Mouse (Mus musculus) CD4-positive, CD25-positive, alpha-beta regulatory T cell, adult 4 months (primary cell): ENCODE measurements around the gene Arf6. TPM values are rescaled to one million over a fixed set of nuclear protein-coding genes. Genes with fewer than 3 reads are reported as not detected.
"Not testable (repeated sequence)": the region's sequence is repeated elsewhere in the genome, so short reads cannot be mapped to it uniquely, and the experiment has no call there.

Experiments
- ATAC-seq: one replicate; pipeline ENCODE4 v1.8.0; 2017
- polyA plus RNA-seq, 2 experiments: library from polyadenylated mRNA; unstranded; fragments of 100-300 nt; shearing (Covaris generic); gene quantifications; one replicate each; pipeline ENCODE4 v1.2.1; 2017

Gene Arf6
- polyA plus RNA-seq, 2 experiments from 2014 or later, result 27.8 to 79.0 TPM

- ATAC-seq, result no peak
Observed at GRCm38 (mm10) chr12:69373850-69374766, 2.2 kb downstream of the Arf6 start.

DNA sequence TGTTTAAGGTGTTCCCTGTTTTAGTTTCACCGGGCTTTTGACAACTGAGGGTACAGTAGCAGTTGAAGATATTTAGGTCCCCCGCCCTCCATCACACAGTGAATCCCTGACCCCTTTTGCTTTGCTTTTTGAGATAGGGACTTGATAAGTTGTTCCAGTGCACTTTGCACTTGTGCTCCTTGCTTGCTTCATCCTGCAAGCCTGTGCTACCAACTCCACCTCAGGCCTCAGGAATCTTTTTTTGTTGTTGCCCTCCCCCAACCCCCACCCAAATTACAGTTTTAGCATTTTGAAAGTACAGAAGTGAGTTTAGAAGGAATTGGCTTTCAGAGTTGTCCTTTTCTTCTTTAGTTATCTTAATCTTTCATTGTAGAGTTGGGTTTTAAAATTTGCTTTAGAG lies 4.2 kb downstream of the Arf6 start:
- no peak for ATAC-seq

GRCm38 (mm10) chr12:69377188-69377587 lies 5.2 kb downstream of the Arf6 start:
- ATAC-seq, result no peak

DNA sequence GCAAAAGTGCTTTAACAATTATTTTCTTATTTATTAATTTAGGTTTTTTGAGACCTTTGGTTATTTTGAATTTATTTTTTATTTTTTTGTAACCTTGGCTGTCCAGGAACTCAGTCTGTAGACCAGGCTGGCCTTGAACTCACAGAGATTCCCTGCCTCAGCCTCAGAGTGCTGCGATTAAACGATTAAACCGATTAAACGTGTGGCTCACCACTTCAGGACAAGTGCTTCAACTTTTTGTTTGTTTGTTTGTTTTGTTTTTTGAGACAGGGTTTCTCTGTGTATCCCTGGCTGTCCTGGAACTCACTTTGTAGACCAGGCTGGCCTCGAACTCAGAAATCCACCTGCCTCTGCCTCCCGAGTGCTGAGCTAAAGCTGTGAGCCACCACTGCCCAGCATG lies 5.7 kb downstream of the Arf6 start:
- not testable (repeated sequence) for ATAC-seq

DNA sequence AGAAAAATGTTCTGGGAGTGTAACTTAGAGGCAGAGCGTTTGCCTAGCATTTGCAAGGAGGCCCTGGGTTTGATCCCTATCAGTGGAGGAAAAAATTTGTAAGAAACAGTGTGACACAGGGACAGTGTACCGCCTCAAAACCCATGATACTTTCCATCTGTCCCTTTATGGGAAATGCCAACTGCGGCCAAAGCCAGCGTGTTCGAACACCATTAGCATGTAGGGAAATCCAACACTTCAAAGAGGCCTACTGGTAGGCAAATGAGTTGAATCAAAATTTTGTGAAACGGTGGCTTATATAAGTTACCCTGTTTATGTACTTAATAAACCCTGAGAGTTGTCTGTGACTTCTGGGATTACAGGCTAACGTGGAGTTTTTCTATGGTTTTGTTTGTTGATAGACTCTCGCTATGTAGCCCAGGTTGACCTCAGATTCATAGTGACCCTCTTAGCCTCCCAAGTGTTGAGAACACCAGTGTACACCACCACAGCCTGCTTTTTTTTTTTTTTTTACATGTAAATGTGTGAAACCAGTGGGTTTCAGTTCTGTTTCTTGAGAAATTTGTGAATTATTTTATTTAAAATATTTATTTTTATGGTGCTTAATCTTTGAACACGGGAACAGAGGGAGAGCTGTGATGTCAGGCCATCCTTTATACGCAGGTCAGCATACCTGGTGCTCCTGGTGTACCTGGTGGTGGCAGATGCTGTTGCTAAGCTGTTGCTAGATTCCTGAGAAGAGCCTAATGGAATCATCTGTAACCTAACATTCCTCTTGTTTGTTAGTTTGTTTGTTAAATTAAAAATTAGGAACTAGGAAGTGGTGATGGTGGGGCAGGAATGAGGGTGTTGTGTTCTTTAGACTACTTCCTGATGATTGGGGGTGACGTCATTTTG lies 6.9 kb downstream of the Arf6 start:
- peak; percentile 7 for ATAC-seq

GRCm38 (mm10) chr12:69382880-69383279 lies 10.9 kb downstream of the Arf6 start:
- no peak for ATAC-seq

GRCm38 (mm10) chr12:69384606-69385005 lies 12.7 kb downstream of the Arf6 start:
- no peak for ATAC-seq

- peak; percentile 97 for ATAC-seq
Observed at GRCm38 (mm10) chr12:69385542-69386280, 13.8 kb downstream of the Arf6 start.

GRCm38 (mm10) chr12:69386281-69386732 lies 14.4 kb downstream of the Arf6 start:
- ATAC-seq, result peak; percentile 9

DNA sequence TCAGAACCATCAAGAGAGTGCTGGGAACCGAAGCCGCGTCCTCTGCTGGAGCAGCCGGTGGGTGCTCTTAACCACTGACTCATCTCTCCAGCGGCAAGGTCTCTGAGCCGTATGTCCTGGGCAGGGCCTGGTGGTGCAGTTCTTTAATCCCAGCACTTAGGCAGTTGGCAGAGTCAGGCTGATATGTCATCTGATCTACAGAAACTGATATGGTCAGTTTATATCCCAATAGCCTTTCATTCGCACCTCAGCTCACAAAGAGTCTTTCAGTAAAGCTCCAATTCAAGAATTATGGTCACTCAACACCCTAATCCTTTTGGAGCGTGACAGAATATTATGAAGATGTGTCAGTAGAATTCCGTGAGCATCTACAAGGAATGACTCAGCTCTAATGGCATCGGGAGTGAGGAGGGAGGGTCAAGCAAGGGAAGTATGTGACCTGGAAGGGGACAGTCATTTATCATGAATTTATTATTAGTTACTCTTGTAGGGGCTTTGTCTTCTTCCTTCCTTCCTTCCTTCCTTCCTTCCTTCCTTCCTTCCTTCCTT lies 16.4 kb downstream of the Arf6 start:
- no peak for ATAC-seq

DNA sequence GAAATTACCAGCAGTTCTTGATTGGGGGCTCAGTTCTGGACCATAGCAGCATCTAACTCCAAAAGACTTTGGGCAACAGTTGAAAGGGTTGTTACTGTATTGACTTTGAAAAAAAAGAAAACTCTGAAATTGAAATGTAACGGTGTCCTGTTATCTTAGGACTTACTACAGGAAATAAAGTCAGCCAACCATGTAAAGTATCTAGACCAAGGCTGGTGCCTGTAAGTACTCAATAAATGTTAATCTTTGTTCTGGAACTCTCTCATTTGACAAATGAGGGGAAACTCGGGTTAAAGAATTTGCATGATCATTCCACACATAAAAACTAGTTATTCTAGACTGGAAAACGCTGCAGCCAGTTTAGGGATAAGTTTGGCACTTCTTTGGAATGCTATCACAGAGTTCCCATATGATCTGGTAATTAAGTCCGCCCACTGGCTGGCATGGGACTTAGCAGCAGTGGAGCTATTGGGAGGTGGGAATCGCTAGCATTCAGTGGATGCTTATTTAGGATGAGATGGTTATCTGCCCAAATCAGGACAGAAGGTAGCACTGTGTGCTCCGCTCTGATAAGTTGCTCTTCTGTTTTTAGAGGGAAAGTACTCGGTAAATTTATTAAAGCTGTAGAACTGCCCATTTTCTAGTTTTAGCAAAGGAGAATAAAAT lies 17.5 kb downstream of the Arf6 start:
- no peak for ATAC-seq

DNA sequence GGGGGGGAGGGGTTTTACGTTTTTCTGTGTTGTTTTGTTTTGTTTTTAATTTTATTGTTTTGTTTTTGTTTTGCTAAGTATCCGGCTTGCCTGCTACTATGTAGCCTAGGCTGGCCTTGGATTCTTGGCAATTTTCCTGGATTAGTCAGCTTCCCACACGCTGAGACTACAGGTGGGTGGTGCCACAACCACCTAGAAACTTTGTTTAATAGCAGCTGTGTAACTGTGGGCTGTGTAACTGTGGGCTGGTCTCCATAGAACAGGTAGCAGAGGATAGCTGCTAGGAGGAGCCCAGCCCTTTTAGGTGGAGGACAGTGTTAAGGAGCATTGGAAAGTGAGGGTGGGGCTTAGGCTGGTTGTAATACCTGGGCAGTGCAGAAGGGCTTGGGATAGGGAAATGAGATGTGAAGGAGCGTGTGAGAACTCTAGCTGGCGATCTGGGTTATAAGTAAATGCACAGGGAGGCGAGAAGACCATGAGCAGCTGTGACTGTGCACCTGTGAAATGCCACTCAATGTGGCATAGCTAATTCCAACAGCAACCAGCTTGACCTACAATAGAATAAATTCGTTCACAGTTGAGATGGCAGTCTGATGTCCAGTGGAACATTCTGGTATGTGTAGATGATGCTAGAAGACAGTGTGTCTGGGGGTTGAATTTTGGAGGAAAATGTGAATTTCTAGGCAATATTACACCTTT lies 18.2 kb downstream of the Arf6 start:
- no peak for ATAC-seq

DNA sequence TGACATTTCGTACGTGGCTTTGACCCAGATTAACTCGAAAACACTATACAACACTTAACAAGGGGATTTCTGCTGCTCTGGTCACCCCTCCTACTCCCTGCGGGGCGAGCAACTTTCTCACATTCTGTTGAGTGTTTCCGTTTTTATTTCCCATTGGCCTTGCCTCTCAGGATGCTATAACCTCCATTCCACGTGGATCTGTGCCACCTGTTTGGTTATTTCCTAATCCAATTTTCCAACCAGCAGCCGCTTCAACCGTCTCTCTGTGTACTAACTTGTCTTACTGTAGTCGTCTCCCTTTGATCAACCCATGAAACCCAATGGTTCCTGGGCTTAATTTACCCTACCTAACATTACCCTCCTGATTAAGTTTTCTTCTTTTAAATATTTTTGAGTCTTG lies 21.1 kb downstream of the Arf6 start:
- ATAC-seq, result no peak

GRCm38 (mm10) chr12:69394456-69394855 lies 22.5 kb downstream of the Arf6 start:
- no peak for ATAC-seq

DNA sequence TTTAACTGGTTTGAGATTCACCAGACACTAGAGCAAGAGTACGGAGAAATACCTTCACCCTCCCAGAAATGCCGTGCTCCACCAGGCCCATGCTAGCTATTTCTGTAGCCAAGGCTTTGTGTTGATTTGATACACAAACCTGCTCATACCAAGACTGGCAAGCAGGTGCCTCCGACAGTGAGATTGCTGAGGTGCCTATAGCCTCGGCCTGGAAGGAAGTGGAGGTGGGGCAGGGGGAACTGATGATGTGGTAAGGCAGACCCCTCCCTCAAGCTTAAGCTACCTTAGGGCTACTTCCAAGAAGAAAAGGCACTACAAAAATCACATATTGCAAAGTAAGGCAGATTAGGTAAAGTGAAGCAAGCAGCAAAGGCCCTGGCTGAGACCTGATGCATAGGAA lies 28.4 kb downstream of the Arf6 start:
- ATAC-seq, result peak; percentile 62

DNA sequence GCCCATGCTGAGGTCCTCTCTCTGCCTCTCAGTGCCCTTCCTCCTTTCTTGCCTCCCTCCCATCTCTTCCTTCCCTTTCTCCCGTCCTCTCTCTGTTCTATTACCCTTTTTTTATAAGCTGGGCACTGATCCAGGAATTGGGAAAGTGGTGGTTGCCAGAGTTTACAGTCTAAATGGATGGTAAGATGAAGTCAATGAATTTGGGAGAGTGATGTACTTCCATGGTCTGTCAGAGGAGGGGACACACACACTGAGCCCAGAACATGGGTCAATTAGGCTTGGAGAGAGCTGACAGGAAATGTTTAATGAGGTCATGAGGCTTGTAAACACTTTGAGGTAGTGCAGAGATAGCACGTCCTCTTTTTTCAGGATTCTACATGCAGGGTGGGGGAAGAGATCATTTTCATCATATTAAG lies 28.9 kb downstream of the Arf6 start:
- peak; percentile 43 for ATAC-seq

- no peak for ATAC-seq
Observed at GRCm38 (mm10) chr12:69402100-69402499, 30.1 kb downstream of the Arf6 start.

GRCm38 (mm10) chr12:69402594-69403167 lies 30.7 kb downstream of the Arf6 start:
- ATAC-seq, result peak; percentile 64

- ATAC-seq, result no peak
Observed at GRCm38 (mm10) chr12:69410767-69411166, 38.8 kb downstream of the Arf6 start.

DNA sequence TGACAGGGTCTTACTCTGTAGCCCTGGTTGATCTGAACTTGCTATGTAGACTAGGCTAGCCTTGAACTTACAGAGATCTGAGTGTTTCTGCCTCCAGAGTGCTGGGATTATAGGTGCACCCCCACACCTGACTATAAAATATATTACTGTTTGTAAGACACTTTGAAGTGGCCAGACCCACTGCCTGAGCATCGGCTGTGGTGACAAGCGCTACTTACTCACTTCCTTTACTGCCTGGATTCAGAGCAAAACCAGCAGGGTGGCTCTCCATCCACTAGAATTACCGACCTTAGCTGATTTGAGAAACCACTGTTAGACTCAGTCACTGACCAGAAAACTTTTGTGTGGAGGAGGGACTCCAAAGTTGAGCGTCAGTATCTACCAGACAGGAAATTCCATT lies 40.0 kb downstream of the Arf6 start:
- ATAC-seq, result peak; percentile 53

- peak; percentile 64 for ATAC-seq
Observed at GRCm38 (mm10) chr12:69413303-69413702, 41.4 kb downstream of the Arf6 start.
